Mouse (Mus musculus) c-Kit-positive CD71-positive TER-119-negative erythroid progenitor cells, embryonic 14.5 days (primary cell): ENCODE data around the gene Tubgcp6.

Experiments used
- DNase-seq: peaks from one replicate; pipeline ENCODE4 v3.0.0-alpha.2; 2013; ENCODE audit warnings: low read depth

The Tubgcp6 gene

GRCm38 (mm10) chr15:89100823-89101222 is 22.1 kb downstream of the Tubgcp6 start:
- DNase-seq = no peak

- DNase-seq = no peak
Measured at GRCm38 (mm10) chr15:89098616-89099015, 24.3 kb downstream of the Tubgcp6 start.

DNA sequence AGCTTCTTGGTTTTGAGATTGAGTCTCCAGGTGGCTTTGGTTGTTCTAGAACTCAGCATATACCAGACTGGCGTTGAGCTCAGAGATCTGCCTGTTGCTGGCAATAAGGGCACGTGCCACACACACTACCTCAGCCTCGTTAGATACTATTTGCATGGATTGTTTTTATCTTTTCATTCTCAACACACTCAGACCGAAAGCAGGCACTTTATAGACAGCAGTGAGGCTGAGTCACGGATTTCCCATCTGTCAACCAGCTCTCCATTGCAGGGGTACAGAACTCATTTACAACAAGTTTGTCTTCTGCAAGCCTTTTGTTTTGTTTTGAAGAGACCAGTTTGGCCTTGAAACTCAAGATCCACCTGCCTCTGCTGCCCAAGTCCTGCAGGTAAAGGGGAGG is 25.5 kb downstream of the Tubgcp6 start:
- DNase-seq = no peak

GRCm38 (mm10) chr15:89092181-89092580 is 30.7 kb downstream of the Tubgcp6 start:
- no peak for DNase-seq

DNA sequence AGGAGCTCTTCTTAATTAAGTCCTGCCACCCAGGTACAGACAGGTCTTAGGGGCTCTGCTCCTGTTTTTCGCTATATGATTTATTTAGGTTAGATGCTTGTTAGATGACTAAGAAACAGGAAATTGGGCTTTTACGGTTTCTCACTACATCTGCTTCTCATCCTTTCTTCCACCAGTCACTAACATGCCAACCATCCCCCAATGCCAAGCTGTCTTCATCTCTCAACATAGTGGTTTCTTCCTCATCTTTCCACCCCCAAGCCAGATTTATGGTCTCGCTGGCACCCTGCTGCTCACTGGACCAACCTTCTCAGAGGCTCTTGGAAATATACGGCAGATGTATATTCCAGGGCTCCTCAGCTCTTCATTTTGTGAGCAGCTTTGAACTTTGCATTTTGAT is 32.2 kb downstream of the Tubgcp6 start:
- DNase-seq = no peak

DNA sequence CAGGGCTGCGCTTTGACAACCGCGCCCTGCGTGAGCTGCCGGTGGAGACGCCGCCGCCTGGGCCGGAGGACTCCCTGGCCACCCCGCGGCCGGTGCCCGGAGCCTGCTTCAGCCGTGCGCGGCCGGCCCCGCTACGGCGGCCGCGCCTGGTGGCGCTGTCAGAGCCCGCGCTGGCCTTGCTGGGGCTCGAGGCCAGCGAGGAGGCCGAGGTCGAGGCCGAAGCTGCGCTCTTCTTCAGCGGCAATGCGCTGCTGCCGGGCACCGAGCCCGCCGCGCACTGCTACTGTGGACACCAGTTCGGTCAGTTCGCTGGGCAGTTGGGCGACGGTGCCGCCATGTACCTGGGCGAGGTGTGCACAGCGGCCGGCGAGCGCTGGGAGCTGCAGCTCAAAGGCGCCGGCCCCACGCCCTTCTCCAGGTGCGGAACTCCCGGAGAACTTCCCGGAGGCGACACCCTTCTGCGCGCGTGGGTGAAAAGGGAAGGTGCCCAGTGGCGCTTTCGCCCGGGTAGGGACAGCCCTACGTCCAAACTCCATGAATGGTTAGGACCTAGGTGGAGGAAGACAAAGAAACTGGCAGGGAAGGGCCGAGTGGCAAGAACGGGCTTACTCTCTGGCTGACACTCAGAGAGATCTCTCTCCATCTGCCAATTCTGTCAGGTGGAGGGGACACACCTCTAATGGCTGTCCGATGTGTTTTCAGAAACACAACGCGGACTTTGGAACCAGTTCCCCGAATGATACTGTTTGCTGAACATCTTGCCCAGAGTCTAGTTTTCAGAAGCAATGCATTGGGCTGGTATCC is 33.5 kb downstream of the Tubgcp6 start:
- no peak for DNase-seq

GRCm38 (mm10) chr15:89088607-89089247 is 34.2 kb downstream of the Tubgcp6 start, which contains the start of gene Selenoo:
Gene Selenoo, plus strand, starts transcription at chr15:89089084.
- DNase-seq = peak; percentile 81

DNA sequence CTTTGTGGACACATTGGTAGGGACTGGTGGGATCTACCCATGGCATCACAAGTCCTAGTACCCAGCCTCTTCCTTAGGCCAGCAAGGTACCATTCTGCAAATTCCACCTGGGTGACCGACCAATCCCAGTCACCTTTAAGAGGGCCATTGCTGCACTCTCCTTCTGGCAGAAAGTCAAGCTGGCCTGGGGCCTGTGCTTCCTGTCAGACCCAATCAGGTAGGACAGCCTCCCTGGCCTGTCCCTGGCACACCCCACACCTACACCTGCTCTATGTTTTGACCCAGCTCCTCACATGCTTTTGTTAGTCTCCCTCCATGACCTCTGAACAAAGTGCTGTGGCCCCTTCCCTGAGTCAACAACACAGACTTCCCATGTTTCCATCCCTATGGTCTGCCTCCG is 38.1 kb downstream of the Tubgcp6 start:
- no peak for DNase-seq

DNA sequence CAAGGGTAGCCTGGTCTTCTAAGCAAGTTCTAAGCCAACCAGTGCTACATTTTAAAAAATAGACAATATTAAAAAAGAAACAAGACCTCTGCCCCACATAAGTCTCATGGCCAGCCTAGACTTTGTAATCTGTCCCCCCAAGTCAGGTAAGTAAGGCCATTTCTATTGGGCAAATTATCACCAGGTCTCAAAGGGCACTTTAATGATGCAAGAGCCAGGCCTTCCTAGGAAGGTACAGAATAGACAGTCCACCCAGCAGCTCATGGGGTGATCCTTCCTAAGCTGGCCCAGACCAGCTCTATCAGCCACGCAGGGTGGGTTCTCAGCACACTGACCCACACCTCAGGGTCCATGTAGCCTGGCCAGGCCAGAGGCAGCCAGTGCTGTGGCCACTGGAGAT is 39.0 kb downstream of the Tubgcp6 start:
- no peak for DNase-seq

DNA sequence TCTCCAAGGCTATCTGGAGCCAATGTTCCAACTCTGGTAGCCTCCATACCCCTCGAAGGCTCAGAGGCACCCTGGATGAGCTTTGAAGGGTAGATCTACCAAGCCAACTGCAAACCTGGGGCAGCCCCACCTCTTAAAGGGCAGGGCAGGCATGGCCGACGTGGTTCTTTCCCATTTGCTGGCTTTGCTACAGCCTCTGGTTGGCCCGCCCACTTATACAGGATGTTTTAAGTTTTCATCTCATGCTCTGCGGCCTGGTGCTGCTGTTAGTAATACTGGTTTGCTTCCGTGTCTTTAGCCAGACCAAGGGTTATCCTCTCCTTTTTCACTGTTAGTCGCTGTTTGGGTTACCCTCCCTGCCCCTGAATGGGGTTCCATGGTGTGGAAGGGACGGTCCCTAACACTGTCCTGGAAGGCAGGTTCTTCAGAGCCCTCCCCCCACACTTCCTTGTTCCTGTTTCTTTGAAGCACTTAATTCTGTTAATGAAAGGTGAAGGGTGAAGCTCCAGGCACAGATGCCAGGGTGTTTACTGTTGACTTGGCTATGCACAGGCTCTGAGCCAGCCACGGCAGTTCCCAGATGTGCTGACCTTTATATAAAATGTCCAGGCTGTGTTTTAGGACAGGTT is 44.6 kb downstream of the Tubgcp6 start:
- DNase-seq = peak; percentile 69

DNA sequence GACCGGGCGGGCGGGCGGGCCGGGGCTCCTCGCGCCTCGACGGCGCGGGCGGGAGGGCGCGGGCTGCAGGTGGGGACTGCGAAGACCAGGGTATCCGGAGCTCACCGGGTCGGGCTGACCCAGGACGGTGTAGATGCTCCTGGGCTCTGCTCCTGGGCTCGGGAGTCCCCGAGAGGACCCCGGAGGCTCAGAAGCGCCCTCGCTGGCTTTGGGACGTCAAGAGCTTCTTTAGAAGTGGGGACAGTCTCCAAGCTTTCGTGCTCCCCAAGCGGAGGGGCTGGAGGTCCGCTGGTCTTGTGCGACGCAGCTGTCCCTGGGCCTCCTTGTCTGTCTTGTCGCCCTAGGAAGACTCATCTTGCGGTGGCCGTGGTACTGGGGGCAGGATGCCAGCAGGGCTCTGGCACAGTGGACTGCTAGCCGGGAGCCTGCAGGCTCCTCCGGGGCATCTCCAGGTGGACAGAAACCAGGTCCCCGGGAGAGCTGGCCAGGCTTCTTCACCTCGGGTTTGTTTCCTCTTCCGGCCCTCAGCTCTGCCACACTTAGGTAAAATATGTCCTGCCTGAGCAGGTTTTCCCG is 46.7 kb downstream of the Tubgcp6 start:
- no peak for DNase-seq

DNA sequence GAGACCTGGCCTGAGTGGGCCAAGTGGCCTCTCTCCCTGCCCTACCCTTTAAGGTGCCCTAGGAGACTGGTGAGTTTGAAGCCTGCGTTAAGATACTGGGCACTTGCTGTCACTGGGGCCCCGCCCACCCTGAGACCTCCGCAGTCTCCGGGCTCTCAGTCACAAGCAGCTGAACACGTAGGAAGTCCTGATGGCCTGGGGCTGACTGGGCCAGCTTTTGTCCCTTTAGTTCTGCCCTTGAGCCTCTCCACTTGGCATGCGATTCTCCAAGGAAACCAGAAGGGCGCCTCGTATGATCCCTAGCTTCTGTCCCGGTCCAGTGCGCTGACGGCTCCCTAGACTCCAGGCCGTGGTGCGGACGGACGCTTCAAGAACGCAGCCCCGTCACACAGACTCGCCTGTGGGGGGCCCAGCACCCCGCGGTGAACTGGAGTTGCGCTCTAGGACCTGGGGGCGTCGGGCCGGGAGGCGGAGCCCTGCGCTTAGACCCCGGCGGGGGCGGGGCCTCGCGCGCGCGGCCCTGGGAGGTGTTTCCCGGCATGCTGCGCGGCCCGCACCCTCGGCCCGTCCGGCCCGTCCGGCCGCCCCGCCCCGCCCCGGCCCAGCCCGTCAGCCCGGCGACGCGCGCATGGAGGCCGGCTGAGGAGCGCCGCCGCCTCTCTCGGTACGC is 47.3 kb downstream of the Tubgcp6 start:
- DNase-seq = peak; percentile 61

DNA sequence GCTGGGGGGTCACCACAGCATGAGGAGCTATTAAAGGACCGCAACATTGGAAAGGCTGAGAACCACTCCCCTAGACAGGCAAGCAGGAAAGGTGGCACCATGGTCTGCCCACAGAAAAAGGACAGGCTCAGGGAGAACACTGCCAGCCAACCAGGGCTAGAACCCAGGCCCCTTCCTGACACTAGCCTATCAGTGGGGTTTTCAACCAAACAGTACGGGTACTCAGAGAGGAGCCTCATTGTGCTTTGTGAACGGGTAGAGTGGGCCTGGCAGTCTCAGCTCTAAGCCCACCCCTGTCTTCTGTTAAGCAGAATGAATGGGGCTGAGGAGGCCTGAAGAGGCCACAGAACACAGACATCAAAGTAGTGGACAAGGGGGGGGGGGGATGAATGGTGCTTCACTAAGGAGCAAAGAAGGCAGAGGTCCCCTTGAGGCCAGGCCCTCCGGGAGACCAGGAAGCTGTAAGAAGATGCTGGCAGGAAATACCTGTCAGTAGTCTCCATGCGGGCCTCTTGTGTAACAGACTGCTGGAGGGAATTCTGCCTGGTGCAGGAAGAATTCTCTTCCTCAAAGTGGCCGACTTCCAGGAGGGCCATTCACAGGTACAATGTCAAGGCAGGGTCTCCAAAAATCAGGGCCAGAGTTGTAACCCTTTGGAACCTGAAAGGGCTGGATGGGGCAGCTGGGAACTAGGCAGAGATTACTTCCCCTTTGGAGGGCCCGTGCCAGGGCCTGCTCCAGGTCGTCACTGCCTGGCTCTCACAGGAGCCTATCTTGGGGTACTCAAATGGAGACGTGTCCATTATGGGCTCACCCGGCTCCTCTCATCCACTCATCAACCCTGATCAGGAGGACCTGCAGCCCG is 48.1 kb downstream of the Tubgcp6 start, which contains the start of gene Trabd:
Trabd (plus strand) TSS at position 512 of the 865 bp plus-strand sequence.
- no peak for DNase-seq

GRCm38 (mm10) chr15:89073993-89074603 is 48.8 kb downstream of the Tubgcp6 start:
- no peak for DNase-seq

DNA sequence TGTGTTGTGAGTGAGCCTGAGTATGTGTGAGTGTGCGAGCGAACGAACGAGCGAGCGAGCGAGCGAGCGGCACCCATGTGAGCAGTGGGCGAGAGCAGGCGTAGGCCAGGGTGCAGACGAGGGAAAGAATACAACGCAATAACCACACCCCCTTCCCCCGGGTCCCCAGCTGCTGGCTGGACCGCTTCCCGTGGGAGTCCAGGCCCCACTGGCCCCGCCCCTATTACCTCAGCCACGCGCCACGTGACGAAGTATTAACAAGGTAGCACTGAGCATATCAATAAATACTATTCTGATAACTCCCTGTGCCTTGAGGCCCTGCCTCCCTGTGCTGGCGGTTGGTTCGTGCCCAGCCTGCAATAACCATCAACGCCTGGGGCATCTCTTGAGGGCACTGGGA is 52.3 kb downstream of the Tubgcp6 start:
- no peak for DNase-seq

DNA sequence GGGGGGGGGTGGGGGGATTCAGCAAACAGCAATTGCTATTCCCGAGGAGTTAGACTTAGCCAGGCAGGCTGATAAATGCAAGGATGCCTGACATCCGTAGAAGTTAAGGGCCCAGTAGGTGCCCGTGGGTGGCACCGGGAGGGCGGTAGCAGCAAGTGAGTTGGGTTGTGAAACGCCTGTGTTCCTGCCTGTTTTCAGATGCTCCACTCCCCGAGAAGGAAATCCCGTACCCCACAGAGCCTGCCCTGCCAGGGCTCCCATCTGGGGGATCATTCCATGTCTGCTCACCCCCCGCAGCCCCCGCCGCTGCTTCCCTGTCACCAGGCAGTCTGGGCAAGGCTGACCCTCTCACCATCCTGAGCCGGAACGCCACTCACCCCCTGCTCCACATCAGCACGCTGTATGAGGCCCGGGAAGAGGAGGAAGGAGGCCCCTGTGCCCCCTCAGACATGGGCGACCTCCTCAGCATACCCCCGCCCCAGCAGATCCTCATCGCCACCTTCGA is 53.5 kb downstream of the Tubgcp6 start:
- DNase-seq = no peak

- DNase-seq = no peak
Measured at GRCm38 (mm10) chr15:89068226-89068625, 54.7 kb downstream of the Tubgcp6 start.

GRCm38 (mm10) chr15:89067609-89068008 is 55.3 kb downstream of the Tubgcp6 start:
- no peak for DNase-seq

DNA sequence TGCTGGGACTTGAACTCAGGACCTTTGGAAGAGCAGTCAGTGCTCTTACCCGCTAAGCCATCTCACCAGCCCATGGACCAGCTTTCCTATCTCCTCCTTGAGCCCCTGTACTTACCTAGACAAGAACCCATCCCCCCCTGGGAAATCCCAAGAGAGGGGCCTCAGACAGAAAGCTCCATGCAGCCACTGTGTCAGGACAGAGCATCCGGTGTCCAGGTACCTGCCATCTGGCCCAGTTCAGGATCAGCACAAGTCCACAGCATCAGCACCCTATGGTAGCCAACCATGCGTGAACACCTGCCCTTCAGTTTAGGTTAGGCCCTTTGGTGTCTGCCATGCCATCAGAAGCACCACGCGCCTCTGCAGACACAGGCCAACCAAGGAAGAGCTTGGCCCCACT is 58.0 kb downstream of the Tubgcp6 start:
- DNase-seq = no peak

GRCm38 (mm10) chr15:89063536-89063935 is 59.4 kb downstream of the Tubgcp6 start:
- DNase-seq = no peak
